Mouse (Mus musculus) kidney, postnatal 25 days (tissue): ENCODE results near the gene Rheb.
"Not testable (repeated sequence)": the region's sequence is repeated elsewhere in the genome, so short reads cannot be mapped to it uniquely, and the experiment has no call there.

Experiments used
- DNase-seq, 2 experiments: peaks; one replicate each; pipeline ENCODE4 v3.0.0; 2021; ENCODE audit warnings: mixed read lengths in 2 of 2

Gene Rheb

DNA sequence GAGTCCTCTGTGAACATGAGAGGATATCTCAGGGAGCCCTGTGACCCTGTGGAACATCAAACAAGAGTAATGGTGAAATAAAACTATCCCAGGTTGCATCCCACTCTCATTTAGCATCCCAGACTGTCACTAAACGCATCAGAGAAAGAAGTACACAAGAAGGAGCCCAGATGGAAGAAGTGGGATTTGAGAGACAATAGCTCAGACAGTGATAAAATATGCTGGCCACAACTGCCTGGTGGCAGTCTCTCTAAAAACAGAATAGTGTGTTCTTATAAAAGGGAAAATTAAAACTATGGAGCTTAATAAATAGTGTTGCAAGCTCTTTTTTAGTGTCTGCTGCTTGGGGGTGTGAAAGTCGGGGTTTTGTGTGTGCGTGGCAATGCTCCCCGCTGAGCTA, 59.5 kb downstream of the Rheb start:
- DNase-seq: no peak

- no peak for DNase-seq
These were observed 61.4 kb downstream of the Rheb start for GRCm38 (mm10) chr5:24781048-24781447.

DNA sequence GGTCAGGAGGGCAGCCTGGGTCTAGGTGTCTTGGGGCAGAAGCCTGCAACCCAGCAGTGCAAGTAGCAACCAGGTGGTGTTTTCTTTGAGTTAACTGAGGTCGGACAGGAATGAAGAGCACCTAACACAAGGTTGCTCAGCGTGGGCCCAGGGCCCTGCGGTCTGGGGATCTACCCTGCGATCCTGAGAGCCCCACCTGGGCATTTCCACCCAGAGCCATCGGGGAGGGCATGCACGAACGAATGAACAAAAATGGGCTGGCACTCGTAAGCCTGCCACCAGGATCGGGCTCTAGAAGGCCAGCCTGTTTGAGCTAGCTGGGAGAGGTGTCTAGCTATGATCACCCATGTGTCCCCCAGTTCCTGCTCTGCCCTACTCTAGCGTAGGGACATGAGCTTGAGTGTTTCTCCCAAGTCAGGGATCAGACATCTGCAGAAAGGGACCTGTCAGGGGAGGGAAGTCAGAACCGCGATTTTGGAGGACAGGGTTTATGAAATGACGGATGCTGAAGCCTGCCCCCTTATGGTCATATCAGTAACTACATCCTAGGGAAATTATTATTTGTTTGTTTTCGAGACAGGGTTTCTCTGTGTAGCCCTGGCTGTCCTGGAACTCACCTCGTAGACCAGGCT, 62.4 kb downstream of the Rheb start:
- DNase-seq: peak in 1 of 2 experiments; percentile 25

- DNase-seq: no peak
These were observed 63.1 kb downstream of the Rheb start for GRCm38 (mm10) chr5:24779321-24779720.

DNA sequence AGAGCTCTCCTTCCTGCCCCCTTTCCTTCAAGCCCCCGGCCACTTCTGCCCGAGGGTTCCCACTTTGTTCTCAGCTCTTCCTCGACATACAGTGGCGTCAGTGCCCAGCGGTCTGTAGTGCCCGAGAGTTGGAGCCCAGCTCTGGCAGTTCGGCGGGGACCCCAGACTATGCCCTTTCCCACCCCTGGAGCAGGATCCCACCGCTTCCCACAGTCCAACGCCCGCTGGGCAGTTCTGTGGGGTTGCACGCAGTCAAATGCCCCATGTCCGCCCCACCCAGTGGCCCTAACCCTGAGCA, 63.6 kb downstream of the Rheb start:
- DNase-seq: no peak

DNA sequence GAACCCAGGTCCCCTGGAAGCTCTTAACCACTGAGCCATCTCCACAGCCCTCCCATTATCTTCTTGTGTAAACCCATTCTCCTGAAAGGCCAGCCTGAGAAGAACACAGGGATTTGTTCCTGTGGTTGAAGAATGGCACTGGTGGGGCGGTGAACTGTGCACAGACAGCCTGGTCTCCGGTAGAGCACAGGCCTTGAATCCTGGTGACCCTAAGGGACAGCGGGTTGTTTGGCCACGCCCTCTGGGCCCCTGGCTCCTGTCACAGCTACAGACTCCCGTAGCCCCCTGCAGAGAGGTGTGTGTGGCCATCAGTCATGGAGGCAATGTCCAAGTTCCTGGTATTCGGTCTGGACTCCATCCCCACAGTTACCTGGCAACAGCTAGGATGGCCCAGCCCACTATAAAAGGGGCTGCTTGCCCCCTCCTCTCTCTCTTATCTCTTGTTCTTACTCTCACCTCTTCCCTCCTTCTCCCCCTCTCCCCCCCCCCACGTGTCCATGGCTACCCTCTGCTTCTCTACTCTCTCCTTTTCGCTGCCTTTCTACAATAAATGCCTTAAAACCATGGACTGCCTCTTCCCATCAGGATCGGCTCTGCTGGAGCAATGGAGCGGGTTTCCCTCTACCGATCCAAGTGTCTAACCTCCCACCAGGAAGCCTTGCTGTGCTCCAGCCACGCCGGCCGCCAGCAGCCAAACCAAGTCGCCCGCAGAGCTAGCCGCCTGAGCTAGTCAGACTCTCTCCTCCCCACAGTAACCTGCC, 64.2 kb downstream of the Rheb start:
- DNase-seq: no peak

GRCm38 (mm10) chr5:24776681-24777080, 65.7 kb downstream of the Rheb start:
- no peak for DNase-seq

DNA sequence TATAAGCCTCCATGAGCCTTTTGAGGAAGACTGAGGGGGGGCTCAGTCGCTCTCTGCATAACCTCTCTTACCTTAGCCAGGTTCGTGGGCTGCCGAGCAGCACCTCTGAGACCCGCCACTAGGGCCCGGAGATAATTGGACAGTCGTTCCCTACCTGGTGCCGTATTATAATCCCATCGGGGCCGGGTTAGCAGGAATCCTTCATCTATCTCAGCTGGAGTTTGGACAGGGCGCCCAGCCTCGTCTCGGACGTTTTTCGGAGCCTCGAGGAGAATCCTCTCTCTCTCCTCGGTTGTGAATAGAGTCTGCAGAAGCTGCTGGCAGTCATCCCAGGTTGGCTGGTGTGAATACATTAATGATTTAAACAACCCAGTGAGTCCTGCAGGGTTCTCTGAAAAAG, 67.9 kb downstream of the Rheb start:
- not testable (repeated sequence) for DNase-seq

- no peak for DNase-seq
These were observed 84.6 kb downstream of the Rheb start, which contains the start of gene Crygn for GRCm38 (mm10) chr5:24757816-24758215. TSS of gene Crygn (minus strand) at chr5:24758008.

DNA sequence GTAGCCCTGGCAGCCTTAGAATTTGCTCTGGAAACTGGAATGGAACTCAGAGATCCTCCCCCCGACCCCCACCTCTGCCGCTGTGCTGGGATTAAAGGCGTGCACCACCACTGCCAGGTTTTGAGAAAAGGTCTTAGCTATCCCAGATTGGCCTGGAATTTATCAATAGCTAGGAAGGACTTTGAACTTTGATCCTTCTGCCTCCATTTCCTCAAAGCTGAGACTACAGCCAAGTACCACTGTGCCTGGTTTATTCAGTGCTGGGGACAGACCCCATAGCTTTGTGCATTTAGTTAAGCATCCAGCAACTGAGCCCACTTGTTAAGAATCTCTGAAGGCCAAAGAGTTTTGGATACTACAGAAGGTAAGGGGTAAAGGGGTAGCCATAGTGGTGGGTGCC, 85.5 kb downstream of the Rheb start:
- DNase-seq: no peak
